Mouse (Mus musculus): ENCODE data around the gene Atp13a1. TPM values are rescaled to one million over a fixed set of nuclear protein-coding genes. Genes with fewer than 3 reads are reported as not detected.

Atp13a1 gene
- polyA plus RNA-seq, 1 experiment: 231 TPM

DNA sequence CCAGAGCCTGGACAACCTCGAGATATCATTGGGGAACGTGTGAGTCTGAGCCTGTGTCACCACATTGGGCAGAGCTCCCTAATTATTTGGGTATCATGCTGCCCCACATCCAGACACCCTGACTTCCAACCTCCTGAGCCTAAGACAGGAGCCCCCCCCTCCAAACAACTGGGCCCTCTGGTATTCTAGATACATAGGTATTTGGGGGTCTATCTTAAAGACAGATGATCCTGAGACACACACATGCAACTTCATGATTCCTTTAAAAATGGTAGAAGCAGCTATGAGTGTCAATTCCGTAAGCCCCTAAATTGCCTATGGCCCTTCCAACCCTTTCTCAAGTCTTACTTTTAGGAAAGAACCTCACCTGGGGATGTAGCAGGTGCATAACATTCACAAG, 18.9 kb downstream of the Atp13a1 start:
- no peak for TF ChIP-seq CTCF (IDR thresholded peaks at IDR 0.05; ENCODE audit: borderline replicate concordance, control insufficient read depth, extremely low read depth, insufficient read depth, low read length, poor library complexity)
- no peak for TF ChIP-seq POLR2A (IDR thresholded peaks at IDR 0.05; ENCODE audit: control insufficient read depth, extremely low read depth, insufficient read depth, low read length, poor library complexity)
- no peak overlapping the region for H3K27ac ChIP-seq (ENCODE audit: control insufficient read depth, insufficient read depth, low read length)
- peaks cover 54% of the 10 kb centered on the region for H3K36me3 ChIP-seq (ENCODE audit: control insufficient read depth, insufficient read depth, low read length)
- WGBS: 62% methylated on average over 3 of the region's 3 CpGs
- H3K4me3 ChIP-seq (ENCODE audit: control insufficient read depth, insufficient read depth, low read length): no peak overlapping the region
- no peaks in the 10 kb centered on the region for H3K27me3 ChIP-seq (ENCODE audit: control insufficient read depth, insufficient read depth, low read length)
- no peak for DNase-seq
- H3K4me1 ChIP-seq (replicated peaks; ENCODE audit: control insufficient read depth, insufficient read depth, low read length): peaks cover 11% of the 10 kb centered on the region

DNA sequence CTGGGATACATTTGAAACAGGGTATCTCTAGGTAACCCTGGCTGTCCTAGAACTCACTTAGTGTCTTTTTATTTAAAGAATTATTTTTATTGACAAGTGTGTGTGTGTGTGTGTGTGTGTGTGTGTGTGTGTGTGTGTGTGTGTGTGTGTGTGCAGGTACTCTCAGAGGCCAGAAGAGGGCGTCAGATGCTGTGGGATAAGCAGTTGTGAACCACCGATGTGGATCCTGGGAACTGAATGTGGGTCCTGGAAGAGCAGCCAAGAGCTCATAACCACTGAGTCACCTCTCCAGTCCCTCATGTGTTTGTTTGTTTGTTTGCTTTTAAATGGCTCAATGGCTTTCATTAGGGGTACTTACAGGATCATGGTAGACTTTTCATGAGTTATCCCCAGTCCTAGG, 23.9 kb downstream of the Atp13a1 start:
- TF ChIP-seq CTCF (IDR thresholded peaks at IDR 0.05; ENCODE audit: borderline replicate concordance, control insufficient read depth, extremely low read depth, insufficient read depth, low read length, poor library complexity) (no peak), POLR2A (IDR thresholded peaks at IDR 0.05; ENCODE audit: control insufficient read depth, extremely low read depth, insufficient read depth, low read length, poor library complexity) (no peak)
- H3K27me3 ChIP-seq (ENCODE audit: control insufficient read depth, insufficient read depth, low read length): no peaks in the 10 kb centered on the region
- H3K36me3 ChIP-seq (ENCODE audit: control insufficient read depth, insufficient read depth, low read length): peaks cover 60% of the 10 kb centered on the region
- H3K4me3 ChIP-seq (ENCODE audit: control insufficient read depth, insufficient read depth, low read length): no peak overlapping the region
- H3K27ac ChIP-seq (ENCODE audit: control insufficient read depth, insufficient read depth, low read length): no peak overlapping the region
- DNase-seq: no peak
- no peaks in the 10 kb centered on the region for H3K4me1 ChIP-seq (replicated peaks; ENCODE audit: control insufficient read depth, insufficient read depth, low read length)
- WGBS: 100% methylated on average over 2 of the region's 2 CpGs

GRCm38 (mm10) chr8:69815396-69815795, 24.4 kb downstream of the Atp13a1 start:
- WGBS: 99% methylated on average over 4 of the region's 4 CpGs
- H3K4me3 ChIP-seq (ENCODE audit: control insufficient read depth, insufficient read depth, low read length): no peak overlapping the region
- no peak for TF ChIP-seq CTCF (IDR thresholded peaks at IDR 0.05; ENCODE audit: borderline replicate concordance, control insufficient read depth, extremely low read depth, insufficient read depth, low read length, poor library complexity)
- TF ChIP-seq POLR2A (IDR thresholded peaks at IDR 0.05; ENCODE audit: control insufficient read depth, extremely low read depth, insufficient read depth, low read length, poor library complexity): no peak

GRCm38 (mm10) chr8:69820466-69820865, 29.5 kb downstream of the Atp13a1 start:
- TF ChIP-seq POLR2A (IDR thresholded peaks at IDR 0.05; ENCODE audit: control insufficient read depth, extremely low read depth, insufficient read depth, low read length, poor library complexity) (no peak), CTCF (IDR thresholded peaks at IDR 0.05; ENCODE audit: borderline replicate concordance, control insufficient read depth, extremely low read depth, insufficient read depth, low read length, poor library complexity) (no peak)
- Histone ChIP-seq H3K27me3 (ENCODE audit: control insufficient read depth, insufficient read depth, low read length) (no peaks in the 10 kb centered on the region), H3K36me3 (ENCODE audit: control insufficient read depth, insufficient read depth, low read length) (peaks cover 22% of the 10 kb centered on the region), H3K4me3 (ENCODE audit: control insufficient read depth, insufficient read depth, low read length) (no peak overlapping the region), H3K4me1 (replicated peaks; ENCODE audit: control insufficient read depth, insufficient read depth, low read length) (peaks cover 14% of the 10 kb centered on the region), H3K27ac (ENCODE audit: control insufficient read depth, insufficient read depth, low read length) (no peak overlapping the region)
- DNase-seq: no peak
- WGBS: 99% methylated on average over 9 of the region's 9 CpGs

More at GRCm38 (mm10) chr8:69815396-69815795, 24.4 kb downstream of the Atp13a1 start:
- DNase-seq: no peak
- no peak overlapping the region for H3K27ac ChIP-seq (ENCODE audit: control insufficient read depth, insufficient read depth, low read length)
- peaks cover 60% of the 10 kb centered on the region for H3K36me3 ChIP-seq (ENCODE audit: control insufficient read depth, insufficient read depth, low read length)
- H3K27me3 ChIP-seq (ENCODE audit: control insufficient read depth, insufficient read depth, low read length): no peaks in the 10 kb centered on the region
- H3K4me1 ChIP-seq (replicated peaks; ENCODE audit: control insufficient read depth, insufficient read depth, low read length): no peaks in the 10 kb centered on the region

DNA sequence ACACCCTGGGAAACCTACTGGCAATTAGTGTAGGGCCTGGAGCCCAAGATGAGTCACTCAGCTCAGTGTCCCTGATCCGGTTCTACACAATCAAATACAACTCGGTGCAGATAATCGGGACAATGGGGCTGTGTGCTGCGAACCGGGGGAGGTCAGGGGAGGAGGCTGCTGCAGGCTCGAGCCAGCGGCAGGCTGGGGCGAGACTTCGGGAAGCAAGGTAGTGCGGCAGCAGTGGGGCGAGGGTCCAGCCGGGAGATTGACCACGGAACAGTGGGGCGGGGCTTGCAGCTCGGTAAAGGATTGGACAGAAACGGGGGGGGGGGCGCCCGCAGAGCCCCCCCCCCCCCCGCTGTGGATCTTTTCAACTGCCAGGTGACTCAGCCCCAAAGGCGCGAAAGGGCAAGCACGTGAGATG, 31.0 kb downstream of the Atp13a1 start:
- peak overlapping the region; percentile 40 for H3K4me3 ChIP-seq (ENCODE audit: control insufficient read depth, insufficient read depth, low read length)
- H3K36me3 ChIP-seq (ENCODE audit: control insufficient read depth, insufficient read depth, low read length): peaks cover 14% of the 10 kb centered on the region
- H3K27me3 ChIP-seq (ENCODE audit: control insufficient read depth, insufficient read depth, low read length): no peaks in the 10 kb centered on the region
- WGBS: 2% methylated on average over 19 of the region's 22 CpGs
- DNase-seq: no peak
- peak overlapping the region; percentile 34; the same call in 1 of the 2 replicates for H3K27ac ChIP-seq (ENCODE audit: control insufficient read depth, insufficient read depth, low read length)
- TF ChIP-seq CTCF (IDR thresholded peaks at IDR 0.05; ENCODE audit: borderline replicate concordance, control insufficient read depth, extremely low read depth, insufficient read depth, low read length, poor library complexity) (no peak), POLR2A (IDR thresholded peaks at IDR 0.05; ENCODE audit: control insufficient read depth, extremely low read depth, insufficient read depth, low read length, poor library complexity) (no peak)
- H3K4me1 ChIP-seq (replicated peaks; ENCODE audit: control insufficient read depth, insufficient read depth, low read length): peaks cover 14% of the 10 kb centered on the region

- H3K36me3 ChIP-seq (ENCODE audit: control insufficient read depth, insufficient read depth, low read length): peaks cover 8% of the 10 kb centered on the region
- peak within 1 kb of the TSS; percentile 34; the same call in 1 of the 2 replicates for H3K27ac ChIP-seq (ENCODE audit: control insufficient read depth, insufficient read depth, low read length)
- H3K27me3 ChIP-seq (ENCODE audit: control insufficient read depth, insufficient read depth, low read length): no peaks in the 10 kb centered on the region
- 2% methylated on average over 34 of the region's 35 CpGs for WGBS
- peak within 1 kb of the TSS; percentile 56 for H3K4me3 ChIP-seq (ENCODE audit: control insufficient read depth, insufficient read depth, low read length)
- peak; percentile 76 for DNase-seq
- TF ChIP-seq CTCF (IDR thresholded peaks at IDR 0.05; ENCODE audit: borderline replicate concordance, control insufficient read depth, extremely low read depth, insufficient read depth, low read length, poor library complexity) (no peak), POLR2A (IDR thresholded peaks at IDR 0.05; ENCODE audit: control insufficient read depth, extremely low read depth, insufficient read depth, low read length, poor library complexity) (0 out of 2 replicates have a peak, but pooled peaks have one; percentile 30)
- peaks cover 14% of the 10 kb centered on the region for H3K4me1 ChIP-seq (replicated peaks; ENCODE audit: control insufficient read depth, insufficient read depth, low read length)
These were observed 31.6 kb downstream of the Atp13a1 start, which contains the start of gene Lpar2 for GRCm38 (mm10) chr8:69822386-69823191. Lpar2 (plus strand) TSS chr8:69822429.

All from thymus, adult 2 months (tissue).